Mouse (Mus musculus) embryonic fibroblast, embryonic 13.5 days (primary cell): Measurements from ENCODE around the gene Aacs.

Experiments
- CTCF ChIP-seq: IDR thresholded peaks from 2 replicates; pipeline ENCODE4 v1.5.1; 2011; ENCODE audit warnings: mild to moderate bottlenecking, control low read depth, low read length, moderate library complexity, borderline replicate concordance; ENCODE audit not compliant: insufficient read depth
- POLR2A ChIP-seq: IDR thresholded peaks from 2 replicates; pipeline ENCODE4 v1.6.1; 2011; ENCODE audit warnings: low read depth, mild to moderate bottlenecking, control low read depth, low read length, moderate library complexity

- TF ChIP-seq POLR2A (no peak), CTCF (no peak)
These were observed 28.0 kb downstream of the Aacs start for GRCm38 (mm10) chr5:125503628-125504027.
